Mouse (Mus musculus): ENCODE measurements around the gene Smc2. TPM values are rescaled to one million over a fixed set of nuclear protein-coding genes. Genes with fewer than 3 reads are reported as not detected.

Gene Smc2
- 14.7 TPM for total RNA-seq (2023)

GRCm38 (mm10) chr4:52438886-52439664 is at the start of gene Smc2:
Gene Smc2 (plus strand): TSS chr4:52439243.

GRCm38 (mm10) chr4:52497144-52497543 is 58.1 kb downstream of the Smc2 start, which contains the start of gene Vma21-ps:
Gene Vma21-ps (minus strand): TSS chr4:52497244.

Other genes starting within 250 kb of the Smc2 start
- not detected for gene Vma21-ps, start 58.0 kb downstream of the Smc2 start, total RNA-seq (2023)
- not detected for gene Toporsl, start 157.0 kb downstream of the Smc2 start, total RNA-seq (2023)